Mouse (Mus musculus) liver, embryonic 14.5 days (tissue): Measurements from ENCODE around the gene Cryaa. TPM values are rescaled to one million over a fixed set of nuclear protein-coding genes. Genes with fewer than 3 reads are reported as not detected.

Source experiments
- ATAC-seq: fragments of 200-750 bp; cut with Nextera tagmentation; 2 replicates; pipeline ENCODE4 v1.8.0; 2017; ENCODE audit warnings: moderate number of reproducible peaks, mild to moderate bottlenecking, moderate library complexity; ENCODE audit not compliant: insufficient read depth
- DNase-seq, 3 experiments: peaks; one replicate each; pipeline ENCODE4 v3.0.0-alpha.2; 2012 to 2013; ENCODE audit warnings: low read depth in 3 of 3, low spot score in 3 of 3
- H3K27ac ChIP-seq: fragments of 300-500 bp; sonication (generic); 2 replicates; pipeline ENCODE4 v1.5.1; 2014; ENCODE audit warnings: moderate library complexity, mild to moderate bottlenecking, control low read depth, inconsistent platforms
- H3K27me3 ChIP-seq: fragments of 300-500 bp; sonication (generic); 2 replicates; pipeline ENCODE4 v1.6.1; 2014; ENCODE audit warnings: mild to moderate bottlenecking, low read length, moderate library complexity; ENCODE audit not compliant: control insufficient read depth, insufficient read depth
- H3K36me3 ChIP-seq: fragments of 300-500 bp; sonication (generic); replicated peaks from 2 replicates; pipeline ENCODE4 v1.6.1; 2014; ENCODE audit warnings: low read depth; ENCODE audit not compliant: control insufficient read depth, insufficient read depth
- H3K4me1 ChIP-seq, 2 experiments: fragments of 200-500 bp in 1 of 2; fragments of 300-500 bp in 1 of 2; sonication (generic) in 1 of 2; replicated peaks; 2 replicates each; pipeline ENCODE4 v1.6.1; 2012 to 2014; ENCODE audit warnings: antibody characterized with exemption in 1 of 2, inconsistent platforms in 1 of 2, low read length in 1 of 2; ENCODE audit not compliant: control insufficient read depth in 2 of 2, insufficient read depth in 2 of 2
- H3K4me2 ChIP-seq: fragments of 300-500 bp; sonication (generic); 2 replicates; pipeline ENCODE4 v1.6.1; 2014; ENCODE audit warnings: low read depth, mild to moderate bottlenecking, control low read depth, moderate library complexity
- H3K4me3 ChIP-seq, 2 experiments: fragments of 200-500 bp in 1 of 2; fragments of 300-500 bp in 1 of 2; sonication (generic) in 1 of 2; 2 replicates each; pipeline ENCODE4 v1.5.1; 2012 to 2014; ENCODE audit warnings: low read depth in 2 of 2, low read length in 2 of 2, mild to moderate bottlenecking in 2 of 2, control low read depth in 1 of 2, inconsistent platforms in 1 of 2, moderate library complexity in 1 of 2; ENCODE audit not compliant: insufficient read depth in 1 of 2
- H3K9ac ChIP-seq: fragments of 300-500 bp; sonication (generic); replicated peaks from 2 replicates; pipeline ENCODE4 v1.6.1; 2014; ENCODE audit warnings: mild to moderate bottlenecking, control low read depth, moderate library complexity
- H3K9me3 ChIP-seq: fragments of 300-500 bp; sonication (generic); 2 replicates; pipeline ENCODE4 v1.6.1; 2016; ENCODE audit warnings: low read length, mixed read lengths; ENCODE audit not compliant: control insufficient read depth
- CTCF ChIP-seq: IDR thresholded peaks from 2 replicates; pipeline ENCODE4 v1.5.1; 2016; ENCODE audit warnings: antibody characterized with exemption, low read depth, control low read depth
- EP300 ChIP-seq: IDR thresholded peaks from 2 replicates; pipeline ENCODE4 v1.6.1; 2016; ENCODE audit warnings: antibody characterized with exemption, low read depth
- WGBS: fragments of 180-500 bp; shearing (Covaris S2); extraction: QIAGEN DNeasy Blood & Tissue Kit; methylation state at CpG from one replicate; pipeline ENCODE4 v1.1.7; 2014; ENCODE audit not compliant: insufficient replicate concordance; 5-methylcytosine and 5-hydroxymethylcytosine counted together
- polyA plus RNA-seq, 2 experiments: library from polyadenylated mRNA; depleted of rRNA in 1 of 2; stranded (reverse) in 1 of 2; unstranded in 1 of 2; fragments of >200 nt; fragmentation: Nextera tagmentation in 1 of 2; extraction: Ambion mirVana in 1 of 2; gene quantifications; 2 replicates each; pipeline versions ENCODE4 v1.2.1 to v1.2.3; 2012 to 2014

Gene Cryaa
- polyA plus RNA-seq, 2 experiments: not detected

DNA sequence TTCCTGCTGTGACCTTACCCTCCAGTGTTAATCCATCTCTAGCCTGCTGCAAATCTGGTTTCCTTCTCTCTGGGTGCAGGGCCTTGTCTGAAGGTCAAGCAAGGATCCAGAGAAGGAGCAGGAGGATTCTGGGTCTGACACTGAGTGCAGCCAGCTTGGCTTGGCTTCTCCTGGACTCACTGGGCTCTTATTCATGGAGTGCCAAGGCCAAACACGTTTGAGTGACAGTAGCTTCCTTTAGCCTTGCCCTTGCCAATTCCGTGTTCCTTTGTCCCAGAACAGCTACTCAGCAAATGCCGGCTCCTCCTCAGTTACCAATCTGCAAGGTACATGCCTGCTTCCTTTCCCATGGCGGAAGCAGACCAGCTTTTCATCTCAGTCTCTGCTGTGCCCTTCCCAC lies 49.6 kb downstream of the Cryaa start:
- no peaks in the 10 kb centered on the region for H3K9me3 ChIP-seq
- no peaks in the 10 kb centered on the region for H3K4me1 ChIP-seq
- TF ChIP-seq EP300 (no peak), CTCF (no peak)
- no peaks in the 10 kb centered on the region for H3K36me3 ChIP-seq
- no peaks in the 10 kb centered on the region for H3K27me3 ChIP-seq
- H3K9ac ChIP-seq: no peak overlapping the region
- 49% methylated on average over 4 of the region's 4 CpGs for WGBS
- H3K27ac ChIP-seq: no peak overlapping the region
- ATAC-seq (no peak), DNase-seq (no peak)
- no peak overlapping the region for H3K4me2 ChIP-seq
- H3K4me3 ChIP-seq: no peak overlapping the region

GRCm38 (mm10) chr17:31728043-31728442 lies 50.4 kb downstream of the Cryaa start:
- H3K9me3 ChIP-seq: no peaks in the 10 kb centered on the region
- WGBS: 20% methylated on average over 4 of the region's 4 CpGs
- no peak overlapping the region for H3K27ac ChIP-seq
- H3K36me3 ChIP-seq: no peaks in the 10 kb centered on the region
- no peak for ATAC-seq
- no peaks in the 10 kb centered on the region for H3K4me1 ChIP-seq
- no peak overlapping the region for H3K9ac ChIP-seq
- no peaks in the 10 kb centered on the region for H3K27me3 ChIP-seq
- DNase-seq: no peak
- TF ChIP-seq CTCF: no peak
- TF ChIP-seq EP300: no peak
- H3K4me2 ChIP-seq: no peak overlapping the region
- H3K4me3 ChIP-seq: no peak overlapping the region

GRCm38 (mm10) chr17:31728968-31729501 lies 51.4 kb downstream of the Cryaa start:
- no peaks in the 10 kb centered on the region for H3K4me1 ChIP-seq
- no peaks in the 10 kb centered on the region for H3K36me3 ChIP-seq
- H3K4me2 ChIP-seq: no peak overlapping the region
- 65% methylated on average over 7 of the region's 7 CpGs for WGBS
- H3K27ac ChIP-seq: no peak overlapping the region
- no peaks in the 10 kb centered on the region for H3K9me3 ChIP-seq
- H3K4me3 ChIP-seq: no peak overlapping the region
- TF ChIP-seq EP300 (no peak), CTCF (peak; percentile 29; the same call in 1 of the 2 replicates)
- H3K9ac ChIP-seq: no peak overlapping the region
- H3K27me3 ChIP-seq: no peaks in the 10 kb centered on the region
- ATAC-seq (no peak), DNase-seq (no peak)

- H3K9ac ChIP-seq: no peak overlapping the region
- no peaks in the 10 kb centered on the region for H3K4me1 ChIP-seq
- DNase-seq (no peak), ATAC-seq (no peak)
- no peak overlapping the region for H3K4me2 ChIP-seq
- H3K27me3 ChIP-seq: no peaks in the 10 kb centered on the region
- H3K27ac ChIP-seq: no peak overlapping the region
- TF ChIP-seq CTCF (no peak), EP300 (no peak)
- H3K9me3 ChIP-seq: no peaks in the 10 kb centered on the region
- WGBS: 46% methylated on average over 6 of the region's 6 CpGs
- H3K4me3 ChIP-seq: no peak overlapping the region
- H3K36me3 ChIP-seq: no peaks in the 10 kb centered on the region
These were observed 53.4 kb downstream of the Cryaa start for GRCm38 (mm10) chr17:31731038-31731437.

Other genes starting within 250 kb of the Cryaa start
- gene Wdr4, start 157.8 kb upstream of the Cryaa start, polyA plus RNA-seq (2012; rRNA removed): 13.7 and 14.1 TPM in 2 replicates
- 20.8 and 21.1 TPM in 2 replicates for gene Wdr4, start 157.8 kb upstream of the Cryaa start, polyA plus RNA-seq (2014; fragmentation: Nextera tagmentation; extraction: Ambion mirVana)
- gene Ndufv3, start 157.7 kb upstream of the Cryaa start, polyA plus RNA-seq (2012; rRNA removed): 37.5 and 65.5 TPM in 2 replicates
- gene Ndufv3, start 157.7 kb upstream of the Cryaa start, polyA plus RNA-seq (2014; fragmentation: Nextera tagmentation; extraction: Ambion mirVana): 189 and 194 TPM in 2 replicates
- 5.5 and 7.0 TPM in 2 replicates for gene Pknox1, start 113.1 kb upstream of the Cryaa start, polyA plus RNA-seq (2012; rRNA removed)
- 10.6 and 11.8 TPM in 2 replicates for gene Pknox1, start 113.1 kb upstream of the Cryaa start, polyA plus RNA-seq (2014; fragmentation: Nextera tagmentation; extraction: Ambion mirVana)
- gene Cbs, start 40.6 kb upstream of the Cryaa start, polyA plus RNA-seq (2012; rRNA removed): 14.6 and 15.7 TPM in 2 replicates
- 13.1 and 14.9 TPM in 2 replicates for gene Cbs, start 40.6 kb upstream of the Cryaa start, polyA plus RNA-seq (2014; fragmentation: Nextera tagmentation; extraction: Ambion mirVana)
- gene U2af1, start 18.9 kb upstream of the Cryaa start, polyA plus RNA-seq (2012; rRNA removed): 90.4 and 145 TPM in 2 replicates
- gene U2af1, start 18.9 kb upstream of the Cryaa start, polyA plus RNA-seq (2014; fragmentation: Nextera tagmentation; extraction: Ambion mirVana): 83.3 and 83.8 TPM in 2 replicates
- 2.6 TPM in 2 replicates for gene Sik1, start 178.0 kb downstream of the Cryaa start, polyA plus RNA-seq (2012; rRNA removed)
- 3.0 and 3.8 TPM in 2 replicates for gene Sik1, start 178.0 kb downstream of the Cryaa start, polyA plus RNA-seq (2014; fragmentation: Nextera tagmentation; extraction: Ambion mirVana)